Mouse (Mus musculus): ENCODE measurements around the gene Svopl. TPM values are rescaled to one million over a fixed set of nuclear protein-coding genes. Genes with fewer than 3 reads are reported as not detected.

Svopl gene
- 0.63 and 0.94 TPM in 2 replicates for polyA plus RNA-seq (2014; fragmentation: Nextera tagmentation; extraction: Ambion mirVana)

DNA sequence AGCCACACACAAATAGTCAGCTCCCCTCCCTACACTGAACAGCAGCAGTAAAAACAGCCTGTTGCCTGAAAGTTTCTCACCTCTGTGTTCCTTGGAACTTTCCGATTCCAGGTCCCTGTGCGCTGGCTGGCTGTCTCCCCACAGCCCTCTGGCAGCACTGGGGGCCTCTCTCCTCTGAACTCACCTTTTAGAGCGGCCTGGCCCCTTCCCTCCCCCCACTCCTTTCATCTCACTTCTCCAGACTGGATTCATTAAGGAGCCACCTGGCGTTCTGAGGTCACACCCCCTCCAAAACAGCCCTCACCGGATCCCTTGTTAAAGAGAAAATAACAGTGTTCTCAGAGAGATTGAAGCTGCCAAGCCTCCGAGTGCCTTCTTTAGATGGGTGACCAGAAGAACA is at the start of gene Svopl:
Svopl (minus strand) TSS at position 159 of the 400 bp plus-strand sequence.
- Histone ChIP-seq H3K4me2 (ENCODE audit: low read depth, low read length, severe bottlenecking) (no peak within 1 kb of the TSS), H3K4me1 (replicated peaks; ENCODE audit: control insufficient read depth, insufficient read depth, low read length) (no peaks in the 10 kb centered on the region), H3K27me3 (ENCODE audit: control insufficient read depth, insufficient read depth, low read length) (no peaks in the 10 kb centered on the region), H3K4me3 (ENCODE audit: low read depth, low read length) (no peak within 1 kb of the TSS), H3K27ac (ENCODE audit: low read depth, low read length) (no peak within 1 kb of the TSS), H3K9ac (ENCODE audit: low read length) (no peak within 1 kb of the TSS), H3K36me3 (ENCODE audit: control insufficient read depth, insufficient read depth, low read length) (no peaks in the 10 kb centered on the region), H3K9me3 (ENCODE audit: control insufficient read depth, low read length) (no peaks in the 10 kb centered on the region)
- DNase-seq (ENCODE audit: low spot score) (no peak), ATAC-seq (replicated peaks; ENCODE audit: low FRiP score) (no peak)
- 32% methylated on average over 6 of the region's 6 CpGs for WGBS

DNA sequence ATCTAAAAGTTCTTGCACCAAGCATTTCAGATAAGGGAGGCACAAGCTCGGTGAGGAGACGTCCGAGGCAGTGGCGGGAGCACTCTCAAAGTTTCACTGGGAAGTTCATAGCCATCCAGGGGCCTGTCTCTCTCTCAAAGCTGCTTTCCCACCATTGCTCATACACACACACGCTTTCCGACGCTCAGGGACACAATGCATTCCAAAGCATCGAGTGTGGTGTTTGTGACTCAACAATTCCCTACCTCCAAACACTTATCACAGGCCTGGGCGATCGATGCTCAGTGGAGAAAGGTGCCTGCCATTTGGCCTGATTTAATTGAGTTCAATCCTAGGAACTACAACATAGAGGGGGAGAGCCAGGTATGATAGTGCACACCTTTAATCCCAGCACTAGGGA is 47.9 kb upstream of the Svopl start:
- WGBS: 91% methylated on average over 10 of the region's 10 CpGs
- no peaks in the 10 kb centered on the region for H3K36me3 ChIP-seq (ENCODE audit: control insufficient read depth, insufficient read depth, low read length)
- H3K27ac ChIP-seq (ENCODE audit: low read depth, low read length): no peak overlapping the region
- no peaks in the 10 kb centered on the region for H3K27me3 ChIP-seq (ENCODE audit: control insufficient read depth, insufficient read depth, low read length)
- ATAC-seq (replicated peaks; ENCODE audit: low FRiP score) (no peak), DNase-seq (ENCODE audit: low spot score) (no peak)
- no peaks in the 10 kb centered on the region for H3K9me3 ChIP-seq (ENCODE audit: control insufficient read depth, low read length)
- H3K4me3 ChIP-seq (ENCODE audit: low read depth, low read length): no peak overlapping the region
- H3K4me2 ChIP-seq (ENCODE audit: low read depth, low read length, severe bottlenecking): no peak overlapping the region
- H3K9ac ChIP-seq (ENCODE audit: low read length): no peak overlapping the region
- no peaks in the 10 kb centered on the region for H3K4me1 ChIP-seq (replicated peaks; ENCODE audit: control insufficient read depth, insufficient read depth, low read length)

DNA sequence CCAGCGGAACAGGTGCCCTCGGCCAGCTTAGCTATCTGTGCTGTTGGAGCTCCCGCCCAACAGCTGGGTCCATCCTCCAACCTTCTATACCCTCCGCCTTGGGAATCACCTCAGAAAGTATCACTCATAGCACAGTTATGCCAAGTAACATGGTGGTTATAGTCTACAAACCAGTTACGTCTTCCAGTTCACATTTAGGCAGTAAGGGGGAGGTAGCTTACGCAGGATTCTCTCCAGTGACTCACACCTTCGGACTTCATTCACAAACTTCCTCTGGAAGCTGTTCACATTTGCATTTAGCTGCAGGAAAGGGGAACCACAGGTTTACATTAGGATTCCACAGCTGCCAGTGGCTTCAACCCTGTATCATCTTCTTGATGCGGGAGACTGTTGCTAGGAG is 45.7 kb upstream of the Svopl start:
- no peak for ATAC-seq (replicated peaks; ENCODE audit: low FRiP score)
- WGBS: 95% methylated on average over 8 of the region's 8 CpGs
- H3K4me2 ChIP-seq (ENCODE audit: low read depth, low read length, severe bottlenecking): no peak overlapping the region

DNA sequence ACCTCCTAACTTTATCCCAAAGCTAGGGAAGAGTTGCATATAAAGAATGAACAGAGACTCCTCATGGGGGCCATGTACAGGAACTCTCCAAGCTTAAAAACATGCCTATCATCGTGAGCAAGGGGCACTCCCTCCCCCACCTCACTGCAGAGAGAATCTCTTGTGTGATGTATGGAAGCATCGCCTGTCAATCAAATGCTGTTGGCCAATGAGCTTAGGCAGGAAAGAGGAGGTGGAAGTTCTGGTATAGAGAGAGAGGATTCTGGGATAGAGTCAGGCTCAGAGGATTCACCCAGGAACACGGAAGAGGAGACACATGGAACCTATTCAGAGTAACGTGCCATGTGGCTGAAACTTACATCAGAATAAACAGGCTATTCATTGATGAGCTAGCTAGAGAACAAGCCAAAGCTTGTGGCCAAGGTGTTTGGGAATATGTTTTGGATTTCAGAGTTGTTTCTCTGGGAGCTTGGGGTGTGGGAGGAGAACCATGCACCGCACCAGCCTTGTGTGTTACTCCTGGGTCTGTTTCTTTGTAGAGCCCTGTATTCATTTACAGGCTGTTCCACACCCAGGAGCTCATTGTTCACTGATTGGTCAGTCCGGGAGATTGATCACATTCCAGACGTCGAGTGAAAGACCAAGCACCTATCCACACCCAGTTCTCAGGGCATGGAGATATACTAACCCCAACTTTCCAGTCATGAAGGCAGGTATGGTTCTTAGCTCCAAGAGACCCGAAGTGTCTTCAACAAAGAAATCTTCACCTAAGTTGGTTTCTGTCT is 40.6 kb upstream of the Svopl start:
- whole genome bisulfite sequencing: 82% methylated on average over 9 of the region's 9 CpGs
- DNase-seq (ENCODE audit: low spot score): no peak
- H3K9me3 ChIP-seq (ENCODE audit: control insufficient read depth, low read length): no peaks in the 10 kb centered on the region

More for the DNA sequence above, 45.7 kb upstream of the Svopl start:
- no peaks in the 10 kb centered on the region for H3K27me3 ChIP-seq (ENCODE audit: control insufficient read depth, insufficient read depth, low read length)
- H3K36me3 ChIP-seq (ENCODE audit: control insufficient read depth, insufficient read depth, low read length): no peaks in the 10 kb centered on the region
- no peaks in the 10 kb centered on the region for H3K9me3 ChIP-seq (ENCODE audit: control insufficient read depth, low read length)
- H3K4me1 ChIP-seq (replicated peaks; ENCODE audit: control insufficient read depth, insufficient read depth, low read length): no peaks in the 10 kb centered on the region
- H3K4me3 ChIP-seq (ENCODE audit: low read depth, low read length): no peak overlapping the region
- no peak overlapping the region for H3K27ac ChIP-seq (ENCODE audit: low read depth, low read length)
- no peak overlapping the region for H3K9ac ChIP-seq (ENCODE audit: low read length)
- DNase-seq (ENCODE audit: low spot score): no peak

GRCm38 (mm10) chr6:38083204-38083603 is 36.4 kb upstream of the Svopl start:
- DNase-seq (ENCODE audit: low spot score): no peak
- no peaks in the 10 kb centered on the region for H3K36me3 ChIP-seq (ENCODE audit: control insufficient read depth, insufficient read depth, low read length)
- H3K9ac ChIP-seq (ENCODE audit: low read length): no peak overlapping the region
- no peak for ATAC-seq (replicated peaks; ENCODE audit: low FRiP score)
- H3K4me1 ChIP-seq (replicated peaks; ENCODE audit: control insufficient read depth, insufficient read depth, low read length): no peaks in the 10 kb centered on the region
- no peak overlapping the region for H3K4me3 ChIP-seq (ENCODE audit: low read depth, low read length)
- 32% methylated on average over 4 of the region's 4 CpGs for WGBS
- no peak overlapping the region for H3K4me2 ChIP-seq (ENCODE audit: low read depth, low read length, severe bottlenecking)
- no peak overlapping the region for H3K27ac ChIP-seq (ENCODE audit: low read depth, low read length)
- H3K9me3 ChIP-seq (ENCODE audit: control insufficient read depth, low read length): no peaks in the 10 kb centered on the region
- H3K27me3 ChIP-seq (ENCODE audit: control insufficient read depth, insufficient read depth, low read length): no peaks in the 10 kb centered on the region

More for the DNA sequence above, 40.6 kb upstream of the Svopl start:
- H3K27me3 ChIP-seq (ENCODE audit: control insufficient read depth, insufficient read depth, low read length): no peaks in the 10 kb centered on the region
- H3K4me2 ChIP-seq (ENCODE audit: low read depth, low read length, severe bottlenecking): no peak overlapping the region
- H3K9ac ChIP-seq (ENCODE audit: low read length): no peak overlapping the region
- no peaks in the 10 kb centered on the region for H3K36me3 ChIP-seq (ENCODE audit: control insufficient read depth, insufficient read depth, low read length)
- H3K27ac ChIP-seq (ENCODE audit: low read depth, low read length): no peak overlapping the region
- no peak for ATAC-seq (replicated peaks; ENCODE audit: low FRiP score)
- H3K4me1 ChIP-seq (replicated peaks; ENCODE audit: control insufficient read depth, insufficient read depth, low read length): no peaks in the 10 kb centered on the region
- H3K4me3 ChIP-seq (ENCODE audit: low read depth, low read length): no peak overlapping the region

- ATAC-seq (replicated peaks; ENCODE audit: low FRiP score) (no peak), DNase-seq (ENCODE audit: low spot score) (no peak)
Measured at GRCm38 (mm10) chr6:38081727-38082341, 35.0 kb upstream of the Svopl start.

DNA sequence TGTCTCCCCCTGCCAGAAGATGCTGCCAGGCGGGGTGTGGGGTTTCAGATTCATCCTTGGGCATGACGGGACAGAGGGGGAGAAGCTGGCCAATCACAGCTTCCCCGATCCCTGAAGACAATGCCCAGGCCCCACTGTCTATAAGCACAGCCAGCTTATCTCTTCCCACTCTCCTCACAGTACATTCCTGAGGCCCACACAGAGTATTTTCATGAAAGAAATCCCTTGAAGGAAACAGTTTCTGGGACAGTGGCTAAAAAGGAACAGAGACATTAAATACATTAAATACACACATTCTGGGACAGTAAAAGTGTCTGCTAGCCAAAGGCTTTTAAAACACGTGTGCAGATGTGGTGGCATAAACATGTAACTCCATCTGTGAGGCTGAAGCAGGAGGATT is 33.6 kb upstream of the Svopl start:
- Histone ChIP-seq H3K9me3 (ENCODE audit: control insufficient read depth, low read length) (no peaks in the 10 kb centered on the region), H3K27me3 (ENCODE audit: control insufficient read depth, insufficient read depth, low read length) (no peaks in the 10 kb centered on the region), H3K27ac (ENCODE audit: low read depth, low read length) (no peak overlapping the region), H3K4me1 (replicated peaks; ENCODE audit: control insufficient read depth, insufficient read depth, low read length) (no peaks in the 10 kb centered on the region), H3K4me2 (ENCODE audit: low read depth, low read length, severe bottlenecking) (no peak overlapping the region), H3K9ac (ENCODE audit: low read length) (no peak overlapping the region), H3K36me3 (ENCODE audit: control insufficient read depth, insufficient read depth, low read length) (no peaks in the 10 kb centered on the region), H3K4me3 (ENCODE audit: low read depth, low read length) (no peak overlapping the region)
- ATAC-seq (replicated peaks; ENCODE audit: low FRiP score): no peak
- WGBS: 75% methylated on average over 4 of the region's 4 CpGs
- no peak for DNase-seq (ENCODE audit: low spot score)

More at GRCm38 (mm10) chr6:38081727-38082341, 35.0 kb upstream of the Svopl start:
- Histone ChIP-seq H3K9ac (ENCODE audit: low read length) (no peak overlapping the region), H3K27me3 (ENCODE audit: control insufficient read depth, insufficient read depth, low read length) (no peaks in the 10 kb centered on the region), H3K27ac (ENCODE audit: low read depth, low read length) (no peak overlapping the region), H3K9me3 (ENCODE audit: control insufficient read depth, low read length) (no peaks in the 10 kb centered on the region), H3K4me3 (ENCODE audit: low read depth, low read length) (no peak overlapping the region), H3K4me2 (ENCODE audit: low read depth, low read length, severe bottlenecking) (no peak overlapping the region), H3K36me3 (ENCODE audit: control insufficient read depth, insufficient read depth, low read length) (no peaks in the 10 kb centered on the region), H3K4me1 (replicated peaks; ENCODE audit: control insufficient read depth, insufficient read depth, low read length) (no peaks in the 10 kb centered on the region)
- WGBS: 64% methylated on average over 11 of the region's 11 CpGs

- WGBS: 91% methylated on average over 3 of the region's 3 CpGs
- no peak for DNase-seq (ENCODE audit: low spot score)
- Histone ChIP-seq H3K4me2 (ENCODE audit: low read depth, low read length, severe bottlenecking) (no peak overlapping the region), H3K4me1 (replicated peaks; ENCODE audit: control insufficient read depth, insufficient read depth, low read length) (no peaks in the 10 kb centered on the region), H3K27ac (ENCODE audit: low read depth, low read length) (no peak overlapping the region), H3K9ac (ENCODE audit: low read length) (no peak overlapping the region), H3K4me3 (ENCODE audit: low read depth, low read length) (no peak overlapping the region), H3K9me3 (ENCODE audit: control insufficient read depth, low read length) (no peaks in the 10 kb centered on the region), H3K36me3 (ENCODE audit: control insufficient read depth, insufficient read depth, low read length) (no peaks in the 10 kb centered on the region), H3K27me3 (ENCODE audit: control insufficient read depth, insufficient read depth, low read length) (no peaks in the 10 kb centered on the region)
- ATAC-seq (replicated peaks; ENCODE audit: low FRiP score): no peak
Measured at GRCm38 (mm10) chr6:38073592-38073991, 26.8 kb upstream of the Svopl start.
